Mouse (Mus musculus) heart, postnatal 0 days (tissue): ENCODE measurements around the gene Fam92b. TPM values are rescaled to one million over a fixed set of nuclear protein-coding genes. Genes with fewer than 3 reads are reported as not detected.

ENCODE experiments used
- ATAC-seq: fragments of 200-750 bp; cut with Nextera tagmentation; 2 replicates; pipeline ENCODE4 v1.8.0; 2017; ENCODE audit warnings: low read depth, moderate number of reproducible peaks, moderate library complexity; ENCODE audit not compliant: insufficient read depth
- DNase-seq: peaks from one replicate; pipeline ENCODE4 v3.0.0-alpha.2; 2016; ENCODE audit warnings: low spot score
- H3K27ac ChIP-seq: fragments of 300-500 bp; sonication (generic); 2 replicates; pipeline ENCODE4 v1.5.1; 2014; ENCODE audit warnings: low read depth, mild to moderate bottlenecking
- H3K27me3 ChIP-seq: fragments of 300-500 bp; sonication (generic); 2 replicates; pipeline ENCODE4 v1.6.1; 2014; ENCODE audit warnings: low read length, mixed read lengths; ENCODE audit not compliant: control insufficient read depth, insufficient read depth
- H3K36me3 ChIP-seq: fragments of 300-500 bp; sonication (generic); replicated peaks from 2 replicates; pipeline ENCODE4 v1.6.1; 2014; ENCODE audit warnings: low read length, mixed read lengths; ENCODE audit not compliant: control insufficient read depth, insufficient read depth
- H3K4me1 ChIP-seq: fragments of 300-500 bp; sonication (generic); 2 replicates; pipeline ENCODE4 v1.6.1; 2014; ENCODE audit warnings: antibody characterized with exemption; ENCODE audit not compliant: control insufficient read depth, insufficient read depth
- H3K4me2 ChIP-seq: fragments of 300-500 bp; sonication (generic); 2 replicates; pipeline ENCODE4 v1.6.1; 2014; ENCODE audit warnings: low read depth, mild to moderate bottlenecking, low read length, moderate library complexity
- H3K4me3 ChIP-seq: fragments of 300-500 bp; sonication (generic); 2 replicates; pipeline ENCODE4 v1.5.1; 2014; ENCODE audit warnings: low read depth, low read length
- H3K9ac ChIP-seq: fragments of 300-500 bp; sonication (generic); replicated peaks from 2 replicates; pipeline ENCODE4 v1.6.1; 2014; ENCODE audit warnings: low read depth, low read length, mixed read lengths
- H3K9me3 ChIP-seq: fragments of 300-500 bp; sonication (generic); replicated peaks from 2 replicates; pipeline ENCODE4 v1.6.1; 2016; ENCODE audit warnings: low read length; ENCODE audit not compliant: control insufficient read depth
- CTCF ChIP-seq: IDR thresholded peaks from 2 replicates; pipeline ENCODE4 v1.5.1; 2016; ENCODE audit warnings: antibody characterized with exemption, control low read depth, low read depth
- EP300 ChIP-seq: IDR thresholded peaks from 2 replicates; pipeline ENCODE4 v1.6.1; 2016; ENCODE audit warnings: antibody characterized with exemption, low read depth
- WGBS: fragments of 180-500 bp; shearing (Covaris S2); extraction: QIAGEN DNeasy Blood & Tissue Kit; methylation state at CpG from one replicate; pipeline ENCODE4 v1.1.7; 2014; 5-methylcytosine and 5-hydroxymethylcytosine counted together
- polyA plus RNA-seq: library from polyadenylated mRNA; unstranded; fragments of >200 nt; fragmentation: Nextera tagmentation; extraction: Ambion mirVana; gene quantifications from 2 replicates; pipeline ENCODE4 v1.2.1, GENCODE M21; 2015
- total RNA-seq: library from RNA; depleted of rRNA; stranded (reverse); fragments of >200 nt; gene quantifications from 2 replicates; pipeline ENCODE4 v1.2.3, GENCODE M21; 2014; ENCODE audit warnings: low replicate concordance

Gene Fam92b
- total and polyA plus RNA-seq, 2 experiments from 2014 or later = not detected

DNA sequence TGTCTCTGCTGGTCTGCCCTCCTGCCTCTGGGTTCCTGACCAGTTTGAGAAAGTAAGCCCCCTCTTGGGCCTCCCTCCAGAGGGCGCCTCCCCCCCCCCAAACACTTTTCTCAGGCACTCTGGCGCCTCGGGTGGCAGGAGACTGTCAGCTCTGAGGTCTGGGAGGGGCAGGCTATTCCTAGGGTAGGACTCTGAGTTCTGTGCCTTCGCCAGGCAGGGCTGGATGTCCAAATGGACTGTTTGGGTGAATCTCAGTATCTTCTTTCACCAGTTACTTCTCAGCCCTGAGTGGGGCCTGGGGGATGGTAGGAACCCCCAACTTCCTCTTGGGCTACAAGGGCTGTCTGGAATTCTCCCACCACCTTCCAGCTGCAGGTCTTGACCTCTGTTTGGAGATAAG, 34.1 kb upstream of the Fam92b start:
- no peak overlapping the region for H3K27ac ChIP-seq
- no peak overlapping the region for H3K9ac ChIP-seq
- peak; percentile 17 for DNase-seq
- H3K36me3 ChIP-seq = no peaks in the 10 kb centered on the region
- no peak for ATAC-seq
- TF ChIP-seq EP300 (no peak), CTCF (peak; percentile 56)
- no peak overlapping the region for H3K4me3 ChIP-seq
- peaks cover 25% of the 10 kb centered on the region for H3K4me1 ChIP-seq
- no peaks in the 10 kb centered on the region for H3K9me3 ChIP-seq
- WGBS = 17% methylated on average over 3 of the region's 4 CpGs
- no peak overlapping the region for H3K4me2 ChIP-seq
- H3K27me3 ChIP-seq = no peaks in the 10 kb centered on the region

DNA sequence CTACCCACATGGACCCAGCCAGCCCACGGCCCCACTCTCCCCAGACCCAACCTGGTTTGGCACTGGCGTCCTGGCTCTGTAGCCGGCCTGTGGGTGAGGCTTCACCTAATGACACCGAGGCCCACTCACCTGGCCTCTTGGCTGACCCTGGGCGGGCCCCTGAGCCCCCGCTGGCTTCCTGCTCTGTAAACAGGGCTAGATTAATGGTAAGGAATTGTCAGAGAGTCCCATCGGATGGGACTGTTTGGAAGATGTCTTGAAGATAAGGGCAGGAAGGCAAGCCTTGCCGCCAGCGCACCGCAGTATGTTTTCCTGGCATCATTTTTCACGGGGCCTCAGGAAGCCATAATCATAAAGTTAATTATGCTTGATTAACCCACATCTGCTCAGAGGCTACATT, 30.8 kb upstream of the Fam92b start:
- H3K4me2 ChIP-seq = no peak overlapping the region
- peaks cover 22% of the 10 kb centered on the region for H3K4me1 ChIP-seq
- no peaks in the 10 kb centered on the region for H3K27me3 ChIP-seq
- H3K9ac ChIP-seq = no peak overlapping the region
- H3K9me3 ChIP-seq = no peaks in the 10 kb centered on the region
- no peak for ATAC-seq
- no peak overlapping the region for H3K4me3 ChIP-seq
- TF ChIP-seq CTCF = no peak
- TF ChIP-seq EP300 = no peak
- H3K36me3 ChIP-seq = no peaks in the 10 kb centered on the region
- no peak overlapping the region for H3K27ac ChIP-seq
- DNase-seq = no peak
- WGBS = 66% methylated on average over 11 of the region's 11 CpGs

DNA sequence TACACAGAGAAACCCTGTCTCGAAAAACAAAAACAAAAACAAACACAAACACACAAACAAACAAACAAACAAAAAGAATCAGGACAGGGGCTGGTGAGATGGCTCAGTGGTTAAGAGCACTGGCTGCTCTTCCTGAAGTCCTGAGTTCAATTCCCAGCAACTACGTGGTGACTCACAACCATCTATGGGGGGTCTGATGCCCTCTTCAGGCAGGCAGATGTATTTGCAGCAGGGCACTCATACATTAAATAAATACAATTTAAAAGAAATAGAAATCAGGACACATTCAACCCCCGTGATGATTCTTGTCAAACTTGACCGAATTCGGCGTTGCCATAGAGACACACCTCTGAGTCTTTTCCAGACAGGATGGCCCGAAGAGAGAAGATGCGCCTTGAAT, 30.1 kb upstream of the Fam92b start:
- Histone ChIP-seq H3K4me2 (no peak overlapping the region), H3K4me3 (no peak overlapping the region), H3K27ac (no peak overlapping the region), H3K36me3 (no peaks in the 10 kb centered on the region), H3K9ac (no peak overlapping the region), H3K27me3 (no peaks in the 10 kb centered on the region), H3K9me3 (no peaks in the 10 kb centered on the region), H3K4me1 (peaks cover 22% of the 10 kb centered on the region)
- WGBS = 90% methylated on average over 8 of the region's 8 CpGs
- no peak for TF ChIP-seq CTCF
- no peak for TF ChIP-seq EP300
- ATAC-seq (no peak), DNase-seq (no peak)

DNA sequence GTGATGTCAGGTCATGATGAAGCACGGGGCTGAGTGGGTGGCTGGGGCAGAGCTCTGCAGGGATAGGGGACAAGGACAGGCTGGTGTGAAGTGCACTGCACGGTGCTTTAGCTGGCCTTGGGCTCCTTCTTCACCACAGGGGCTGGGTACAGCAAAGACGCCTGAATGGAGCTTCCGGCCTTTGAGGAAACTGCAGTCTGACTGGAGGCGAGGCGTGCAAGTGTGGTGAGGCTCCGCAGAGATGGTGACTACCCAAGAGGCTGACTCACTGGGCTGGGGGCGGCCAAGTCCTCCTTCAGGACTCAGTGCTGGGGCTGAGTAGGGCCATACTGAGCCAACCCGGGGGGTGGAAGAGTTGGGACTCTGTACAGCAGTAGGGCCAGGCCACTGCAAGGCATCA, 28.6 kb upstream of the Fam92b start:
- H3K9ac ChIP-seq = no peak overlapping the region
- DNase-seq (no peak), ATAC-seq (no peak)
- WGBS = 81% methylated on average over 9 of the region's 9 CpGs
- H3K4me2 ChIP-seq = no peak overlapping the region
- no peak for TF ChIP-seq EP300
- no peaks in the 10 kb centered on the region for H3K36me3 ChIP-seq
- no peaks in the 10 kb centered on the region for H3K9me3 ChIP-seq
- H3K4me3 ChIP-seq = no peak overlapping the region
- H3K27ac ChIP-seq = no peak overlapping the region
- no peaks in the 10 kb centered on the region for H3K27me3 ChIP-seq
- peaks cover 16% of the 10 kb centered on the region; the same call in 1 of the 2 replicates for H3K4me1 ChIP-seq

DNA sequence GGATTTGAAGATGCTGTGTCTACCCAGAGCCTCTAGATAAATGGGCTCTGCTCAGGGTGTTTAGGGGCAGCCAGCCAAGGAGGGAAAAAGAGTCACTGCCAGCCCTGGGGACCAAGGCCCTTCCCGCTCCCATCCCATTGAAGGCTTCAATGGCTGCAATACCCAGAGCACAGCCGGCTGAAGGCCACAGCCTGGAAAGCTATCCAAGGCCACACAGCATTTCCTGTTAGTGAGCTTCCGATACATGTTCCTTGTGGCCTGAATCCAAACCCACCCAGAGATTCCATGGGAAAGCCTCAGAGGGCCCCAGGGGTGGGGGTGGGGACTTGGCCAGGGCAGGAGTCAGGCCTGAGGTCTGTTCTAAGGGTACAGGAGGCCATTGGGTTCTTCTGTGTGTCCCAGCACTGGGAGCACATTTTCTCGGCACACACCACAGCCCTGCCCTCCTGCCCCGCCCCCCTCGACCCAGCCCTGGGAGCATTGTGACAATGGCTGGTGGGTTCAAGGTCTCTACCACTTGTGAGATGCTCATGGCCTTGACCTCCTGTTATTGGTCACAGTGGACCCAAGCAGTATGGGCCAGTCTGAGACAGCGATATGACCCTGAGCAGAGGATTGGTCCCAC, 27.6 kb upstream of the Fam92b start:
- H3K4me1 ChIP-seq = peaks cover 9% of the 10 kb centered on the region; the same call in 1 of the 2 replicates
- no peaks in the 10 kb centered on the region for H3K27me3 ChIP-seq
- 57% methylated on average over 7 of the region's 7 CpGs for WGBS
- ATAC-seq (peak; percentile 43; the same call in 1 of the 2 replicates), DNase-seq (peak; percentile 72)
- H3K4me2 ChIP-seq = no peak overlapping the region
- no peak overlapping the region for H3K4me3 ChIP-seq
- H3K9me3 ChIP-seq = peaks cover under 1% of the 10 kb centered on the region; the same call in 1 of the 2 replicates
- H3K36me3 ChIP-seq = no peaks in the 10 kb centered on the region
- peak overlapping the region; percentile 48 for H3K27ac ChIP-seq
- H3K9ac ChIP-seq = 0 out of 2 replicates have a peak overlapping the region, but pooled peaks have one; percentile 15
- TF ChIP-seq EP300 (peak; percentile 54; the same call in 1 of the 2 replicates), CTCF (no peak)

DNA sequence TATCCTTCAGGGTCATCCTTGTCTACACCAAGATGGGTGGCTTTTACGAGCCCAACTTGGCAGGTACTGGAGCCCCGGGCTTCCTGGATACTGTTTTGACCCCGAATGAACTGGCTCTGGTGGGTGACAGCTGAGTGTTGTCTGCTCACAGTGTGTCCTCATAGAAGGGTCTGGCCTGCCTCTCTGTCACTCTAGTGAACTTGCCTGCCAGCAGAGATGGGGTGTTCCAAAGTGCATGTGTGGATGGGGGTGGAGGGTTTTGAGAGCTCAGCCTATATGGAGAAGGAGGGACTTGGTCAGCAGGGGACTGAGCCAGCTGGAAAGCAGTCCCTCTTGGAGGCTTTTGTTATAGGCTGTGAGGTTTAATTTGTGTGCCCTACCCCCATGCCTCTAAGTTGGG, 25.3 kb upstream of the Fam92b start:
- H3K9me3 ChIP-seq = peaks cover 4% of the 10 kb centered on the region; the same call in 1 of the 2 replicates
- H3K4me2 ChIP-seq = no peak overlapping the region
- no peaks in the 10 kb centered on the region for H3K36me3 ChIP-seq
- H3K9ac ChIP-seq = no peak overlapping the region
- WGBS = 16% methylated on average over 3 of the region's 3 CpGs
- no peaks in the 10 kb centered on the region for H3K27me3 ChIP-seq
- peaks cover 9% of the 10 kb centered on the region; the same call in 1 of the 2 replicates for H3K4me1 ChIP-seq
- peak; percentile 75 for DNase-seq
- no peak overlapping the region for H3K27ac ChIP-seq
- TF ChIP-seq EP300 = 0 out of 2 replicates have a peak, but pooled peaks have one; percentile 36
- TF ChIP-seq CTCF = no peak
- no peak overlapping the region for H3K4me3 ChIP-seq
- peak; percentile 74 for ATAC-seq
